Mouse (Mus musculus): ENCODE measurements around the gene Adamts2. TPM values are rescaled to one million over a fixed set of nuclear protein-coding genes. Genes with fewer than 3 reads are reported as not detected.

The Adamts2 gene
- polyA plus RNA-seq, 1 experiment from 2014 or later, result 1.8 TPM

- no peak overlapping the region for H3K27ac ChIP-seq (ENCODE audit: low read depth, low read length)
- H3K9me3 ChIP-seq (ENCODE audit: control insufficient read depth, low read length), result no peaks in the 10 kb centered on the region
- no peak overlapping the region for H3K4me3 ChIP-seq (ENCODE audit: low read depth, low read length)
- WGBS, result 91% methylated on average over 13 of the region's 13 CpGs
- no peak overlapping the region for H3K4me2 ChIP-seq (replicated peaks; ENCODE audit: low read depth, low read length)
- H3K9ac ChIP-seq (ENCODE audit: low read depth, low read length), result no peak overlapping the region
- no peak for ATAC-seq (ENCODE audit: low FRiP score)
- H3K36me3 ChIP-seq (ENCODE audit: control insufficient read depth, insufficient read depth, low read length), result no peaks in the 10 kb centered on the region
- no peak for DNase-seq (ENCODE audit: low spot score)
- no peaks in the 10 kb centered on the region for H3K4me1 ChIP-seq (replicated peaks; ENCODE audit: control insufficient read depth, insufficient read depth, low read length)
- H3K27me3 ChIP-seq (ENCODE audit: control insufficient read depth, insufficient read depth, low read length), result no peaks in the 10 kb centered on the region
These were observed 10.8 kb upstream of the Adamts2 start for GRCm38 (mm10) chr11:50591053-50591452.

- Histone ChIP-seq H3K4me3 (ENCODE audit: low read depth, low read length) (no peak overlapping the region), H3K27me3 (ENCODE audit: control insufficient read depth, insufficient read depth, low read length) (no peaks in the 10 kb centered on the region), H3K27ac (ENCODE audit: low read depth, low read length) (no peak overlapping the region; the same call in 1 of the 2 replicates), H3K9ac (ENCODE audit: low read depth, low read length) (no peak overlapping the region), H3K4me2 (replicated peaks; ENCODE audit: low read depth, low read length) (no peak overlapping the region), H3K36me3 (ENCODE audit: control insufficient read depth, insufficient read depth, low read length) (no peaks in the 10 kb centered on the region), H3K9me3 (ENCODE audit: control insufficient read depth, low read length) (no peaks in the 10 kb centered on the region), H3K4me1 (replicated peaks; ENCODE audit: control insufficient read depth, insufficient read depth, low read length) (no peaks in the 10 kb centered on the region)
- ATAC-seq (ENCODE audit: low FRiP score), result 0 out of 2 replicates have a peak, but pooled peaks have one; percentile 40
- DNase-seq (ENCODE audit: low spot score), result no peak
- 68% methylated on average over 16 of the region's 16 CpGs for WGBS
These were observed 8.9 kb upstream of the Adamts2 start for GRCm38 (mm10) chr11:50592892-50593553.

- no peaks in the 10 kb centered on the region for H3K9me3 ChIP-seq (ENCODE audit: control insufficient read depth, low read length)
- no peaks in the 10 kb centered on the region for H3K4me1 ChIP-seq (replicated peaks; ENCODE audit: control insufficient read depth, insufficient read depth, low read length)
- DNase-seq (ENCODE audit: low spot score) (no peak), ATAC-seq (ENCODE audit: low FRiP score) (no peak)
- no peak overlapping the region for H3K9ac ChIP-seq (ENCODE audit: low read depth, low read length)
- H3K36me3 ChIP-seq (ENCODE audit: control insufficient read depth, insufficient read depth, low read length), result no peaks in the 10 kb centered on the region
- H3K4me2 ChIP-seq (replicated peaks; ENCODE audit: low read depth, low read length), result no peak overlapping the region
- peaks cover 13% of the 10 kb centered on the region for H3K27me3 ChIP-seq (ENCODE audit: control insufficient read depth, insufficient read depth, low read length)
- H3K4me3 ChIP-seq (ENCODE audit: low read depth, low read length), result no peak overlapping the region
- WGBS, result 75% methylated on average over 2 of the region's 2 CpGs
- no peak overlapping the region for H3K27ac ChIP-seq (ENCODE audit: low read depth, low read length)
These were observed 5.3 kb upstream of the Adamts2 start for GRCm38 (mm10) chr11:50596571-50596970.

- no peaks in the 10 kb centered on the region for H3K36me3 ChIP-seq (ENCODE audit: control insufficient read depth, insufficient read depth, low read length)
- H3K27ac ChIP-seq (ENCODE audit: low read depth, low read length), result no peak overlapping the region
- H3K9me3 ChIP-seq (ENCODE audit: control insufficient read depth, low read length), result no peaks in the 10 kb centered on the region
- peaks cover 38% of the 10 kb centered on the region for H3K27me3 ChIP-seq (ENCODE audit: control insufficient read depth, insufficient read depth, low read length)
- no peak overlapping the region for H3K9ac ChIP-seq (ENCODE audit: low read depth, low read length)
- peaks cover 9% of the 10 kb centered on the region for H3K4me1 ChIP-seq (replicated peaks; ENCODE audit: control insufficient read depth, insufficient read depth, low read length)
- no peak overlapping the region for H3K4me2 ChIP-seq (replicated peaks; ENCODE audit: low read depth, low read length)
- 50% methylated on average over 2 of the region's 2 CpGs for whole genome bisulfite sequencing
- no peak for DNase-seq (ENCODE audit: low spot score)
- no peak overlapping the region for H3K4me3 ChIP-seq (ENCODE audit: low read depth, low read length)
- ATAC-seq (ENCODE audit: low FRiP score), result no peak
These were observed 2.7 kb upstream of the Adamts2 start for GRCm38 (mm10) chr11:50599156-50599555.

GRCm38 (mm10) chr11:50602356-50603081 is 635 bp downstream of the Adamts2 start:
- Histone ChIP-seq H3K9me3 (ENCODE audit: control insufficient read depth, low read length) (no peaks in the 10 kb centered on the region), H3K4me1 (replicated peaks; ENCODE audit: control insufficient read depth, insufficient read depth, low read length) (peaks cover 9% of the 10 kb centered on the region), H3K27ac (ENCODE audit: low read depth, low read length) (0 out of 2 replicates have a peak overlapping the region, but pooled peaks have one; percentile 36), H3K4me3 (ENCODE audit: low read depth, low read length) (peak overlapping the region; percentile 60), H3K36me3 (ENCODE audit: control insufficient read depth, insufficient read depth, low read length) (no peaks in the 10 kb centered on the region), H3K4me2 (replicated peaks; ENCODE audit: low read depth, low read length) (peak overlapping the region; percentile 97), H3K9ac (ENCODE audit: low read depth, low read length) (peak overlapping the region; percentile 53; the same call in 1 of the 2 replicates), H3K27me3 (ENCODE audit: control insufficient read depth, insufficient read depth, low read length) (peaks cover 45% of the 10 kb centered on the region)
- DNase-seq (ENCODE audit: low spot score) (peak; percentile 69), ATAC-seq (ENCODE audit: low FRiP score) (peak; percentile 31)
- WGBS, result under 1% methylated on average over 52 of the region's 59 CpGs

- Histone ChIP-seq H3K27me3 (ENCODE audit: control insufficient read depth, insufficient read depth, low read length) (peaks cover 45% of the 10 kb centered on the region), H3K9me3 (ENCODE audit: control insufficient read depth, low read length) (no peaks in the 10 kb centered on the region), H3K9ac (ENCODE audit: low read depth, low read length) (peak overlapping the region; percentile 34; the same call in 1 of the 2 replicates), H3K27ac (ENCODE audit: low read depth, low read length) (no peak overlapping the region), H3K4me1 (replicated peaks; ENCODE audit: control insufficient read depth, insufficient read depth, low read length) (peaks cover 9% of the 10 kb centered on the region), H3K4me2 (replicated peaks; ENCODE audit: low read depth, low read length) (peak overlapping the region; percentile 97), H3K36me3 (ENCODE audit: control insufficient read depth, insufficient read depth, low read length) (no peaks in the 10 kb centered on the region), H3K4me3 (ENCODE audit: low read depth, low read length) (peak overlapping the region; percentile 60)
- ATAC-seq (ENCODE audit: low FRiP score), result peak; percentile 66
- WGBS, result 2% methylated on average over 47 of the region's 52 CpGs
- DNase-seq (ENCODE audit: low spot score), result peak; percentile 72
These were observed 1.4 kb downstream of the Adamts2 start for GRCm38 (mm10) chr11:50603082-50603910.

- no peaks in the 10 kb centered on the region for H3K36me3 ChIP-seq (ENCODE audit: control insufficient read depth, insufficient read depth, low read length)
- no peak overlapping the region for H3K4me3 ChIP-seq (ENCODE audit: low read depth, low read length)
- DNase-seq (ENCODE audit: low spot score) (no peak), ATAC-seq (ENCODE audit: low FRiP score) (no peak)
- no peak overlapping the region for H3K4me2 ChIP-seq (replicated peaks; ENCODE audit: low read depth, low read length)
- peaks cover 45% of the 10 kb centered on the region for H3K27me3 ChIP-seq (ENCODE audit: control insufficient read depth, insufficient read depth, low read length)
- no peak overlapping the region for H3K9ac ChIP-seq (ENCODE audit: low read depth, low read length)
- no peaks in the 10 kb centered on the region for H3K9me3 ChIP-seq (ENCODE audit: control insufficient read depth, low read length)
- H3K4me1 ChIP-seq (replicated peaks; ENCODE audit: control insufficient read depth, insufficient read depth, low read length), result peaks cover 9% of the 10 kb centered on the region
- H3K27ac ChIP-seq (ENCODE audit: low read depth, low read length), result no peak overlapping the region
- 73% methylated on average over 16 of the region's 16 CpGs for WGBS
These were observed 2.5 kb downstream of the Adamts2 start for GRCm38 (mm10) chr11:50604371-50604770.

GRCm38 (mm10) chr11:50611181-50611580 is 9.3 kb downstream of the Adamts2 start:
- H3K4me1 ChIP-seq (replicated peaks; ENCODE audit: control insufficient read depth, insufficient read depth, low read length), result no peaks in the 10 kb centered on the region
- H3K9me3 ChIP-seq (ENCODE audit: control insufficient read depth, low read length), result no peaks in the 10 kb centered on the region
- ATAC-seq (ENCODE audit: low FRiP score) (no peak), DNase-seq (ENCODE audit: low spot score) (no peak)
- no peak overlapping the region for H3K4me3 ChIP-seq (ENCODE audit: low read depth, low read length)
- H3K9ac ChIP-seq (ENCODE audit: low read depth, low read length), result no peak overlapping the region
- 79% methylated on average over 5 of the region's 5 CpGs for WGBS
- H3K27ac ChIP-seq (ENCODE audit: low read depth, low read length), result no peak overlapping the region
- no peak overlapping the region for H3K4me2 ChIP-seq (replicated peaks; ENCODE audit: low read depth, low read length)
- no peaks in the 10 kb centered on the region for H3K36me3 ChIP-seq (ENCODE audit: control insufficient read depth, insufficient read depth, low read length)
- no peaks in the 10 kb centered on the region for H3K27me3 ChIP-seq (ENCODE audit: control insufficient read depth, insufficient read depth, low read length)

All from hindbrain, embryonic 11.5 days (tissue).